Mouse (Mus musculus) megakaryocyte-erythroid progenitor cell, adult 5-6 weeks (primary cell): Measurements from ENCODE around the gene Tysnd1. TPM values are rescaled to one million over a fixed set of nuclear protein-coding genes. Genes with fewer than 3 reads are reported as not detected.

Experiments used
- ATAC-seq: replicated peaks from 2 replicates; pipeline ENCODE4 v1.8.0; 2016; ENCODE audit warnings: mild to moderate bottlenecking, inconsistent platforms; ENCODE audit not compliant: severe bottlenecking, poor library complexity, low FRiP score, low TSS enrichment
- total RNA-seq, 2 experiments: library from RNA; stranded (forward) in 1 of 2; stranded (reverse) in 1 of 2; fragments of 200-1000, 215-1000 nt in 1 of 2; fragments of >200 nt in 1 of 2; fragmentation: Nextera tagmentation in 1 of 2; gene quantifications; 2 replicates each; pipeline ENCODE4 v1.2.3; 2014 to 2017

The Tysnd1 gene
- total RNA-seq, 2 experiments from 2014 or later, result 25.7 to 31.8 TPM

GRCm38 (mm10) chr10:61680015-61680913, 15.1 kb upstream of the Tysnd1 start, which contains the start of gene Sar1a:
TSS of gene Sar1a (plus strand) at chr10:61680299.
- peak; percentile 99 for ATAC-seq

GRCm38 (mm10) chr10:61689405-61689804, 5.9 kb upstream of the Tysnd1 start:
- ATAC-seq, result no peak

- ATAC-seq, result no peak
Observed at GRCm38 (mm10) chr10:61693563-61693962, 1.8 kb upstream of the Tysnd1 start.

GRCm38 (mm10) chr10:61695703-61696559, 617 bp downstream of the Tysnd1 start:
- ATAC-seq, result no peak

GRCm38 (mm10) chr10:61696560-61696823, 1.2 kb downstream of the Tysnd1 start:
- ATAC-seq, result no peak

- no peak for ATAC-seq
Observed at GRCm38 (mm10) chr10:61697028-61697427, 1.7 kb downstream of the Tysnd1 start.

GRCm38 (mm10) chr10:61704663-61705062, 9.3 kb downstream of the Tysnd1 start:
- no peak for ATAC-seq

GRCm38 (mm10) chr10:61706412-61707375, 11.4 kb downstream of the Tysnd1 start:
- no peak for ATAC-seq

GRCm38 (mm10) chr10:61713601-61714000, 18.3 kb downstream of the Tysnd1 start:
- ATAC-seq, result no peak

GRCm38 (mm10) chr10:61714146-61714545, 18.8 kb downstream of the Tysnd1 start:
- peak; percentile 72 for ATAC-seq

GRCm38 (mm10) chr10:61714771-61715461, 19.6 kb downstream of the Tysnd1 start, which contains the start of gene Aifm2:
TSS of gene Aifm2 (plus strand) at chr10:61715263.
- ATAC-seq, result peak; percentile 72

- ATAC-seq, result peak; percentile 23; the same call in 1 of the 2 replicates
Observed at GRCm38 (mm10) chr10:61715462-61715837, 20.1 kb downstream of the Tysnd1 start.

- ATAC-seq, result no peak
Observed at GRCm38 (mm10) chr10:61715996-61716864, 20.9 kb downstream of the Tysnd1 start.

- no peak for ATAC-seq
Observed at GRCm38 (mm10) chr10:61717406-61718296, 22.3 kb downstream of the Tysnd1 start.

- ATAC-seq, result no peak
Observed at GRCm38 (mm10) chr10:61720331-61720730, 25.0 kb downstream of the Tysnd1 start.

- no peak for ATAC-seq
Observed at GRCm38 (mm10) chr10:61722215-61722614, 26.9 kb downstream of the Tysnd1 start.

- ATAC-seq, result no peak
Observed at GRCm38 (mm10) chr10:61723271-61723670, 28.0 kb downstream of the Tysnd1 start.
